ENCODE assay signal across 11 mouse cellular contexts in the genomic region with DNA sequence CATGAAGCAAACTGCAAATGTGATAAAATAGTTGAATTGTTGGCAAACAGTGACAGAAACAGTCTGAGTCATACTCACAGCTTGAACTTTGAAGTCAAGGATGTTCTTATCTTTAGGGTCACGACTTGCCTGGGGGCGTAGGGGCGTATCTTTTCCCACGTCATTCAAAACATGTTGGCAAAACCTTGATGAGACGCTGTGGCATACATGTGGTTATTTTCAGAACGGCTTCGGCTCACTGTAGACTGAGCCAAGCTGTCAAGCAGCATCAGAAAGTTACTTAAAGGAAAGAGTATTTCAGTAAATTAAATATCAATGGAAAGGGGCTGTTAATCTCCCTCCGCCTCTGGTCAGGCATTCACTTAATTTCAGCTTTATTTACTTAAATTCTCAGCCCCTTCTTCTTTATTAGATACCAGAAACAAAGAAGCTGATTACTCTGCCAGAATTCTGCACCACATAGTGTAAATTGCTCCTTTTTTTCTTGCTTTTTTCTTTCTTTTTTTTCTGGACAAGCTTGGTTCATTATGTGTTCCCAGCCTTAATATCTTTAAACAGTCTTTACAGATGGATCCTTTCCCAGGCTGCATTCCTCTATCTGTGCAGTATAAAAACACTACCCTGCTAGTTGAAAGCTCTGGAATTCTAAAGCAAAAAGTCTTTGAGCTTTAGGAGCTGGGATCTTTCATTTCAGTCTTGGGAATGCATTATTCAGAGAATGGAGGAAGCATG.
A peak's percentile ranks its signal among the peaks of the same experiment; 100 is the strongest.
DNase-seq lines count a peak whose midpoint lies in the region; ATAC-seq and TF ChIP-seq lines count a peak whose summit lies in the region.
"Had no signal": no experiment of that assay in that cellular context is flagged by ENCODE, and none has a peak within 500 bp of the region (broad histone marks: within the 10 kb centered on the region; RNA-seq: fewer than 3 reads in every experiment).

No protein-coding gene starts in this region.

- H3K27me3 ChIP-seq in heart, embryonic 10.5 days (ENCODE audit: insufficient read depth, poor library complexity, severe bottlenecking), result no peaks in the 10 kb centered on the region
- H3K27me3 ChIP-seq in lung, embryonic 14.5 days (ENCODE audit: insufficient read depth, low read length), result no peaks in the 10 kb centered on the region
- no peaks in the 10 kb centered on the region for H3K27me3 ChIP-seq in forebrain, embryonic 14.5 days (replicated peaks; ENCODE audit: control insufficient read depth, insufficient read depth, low read length)
- H3K27me3 ChIP-seq: hindbrain, embryonic 15.5 days had no signal

- no peaks in the 10 kb centered on the region for H3K9me3 ChIP-seq in heart, embryonic 10.5 days
- H3K9me3 ChIP-seq in lung, embryonic 14.5 days (ENCODE audit: low read depth, low read length), result no peaks in the 10 kb centered on the region
- no peaks in the 10 kb centered on the region for H3K9me3 ChIP-seq in forebrain, embryonic 14.5 days (replicated peaks; ENCODE audit: control insufficient read depth, low read length)
- H3K9me3 ChIP-seq: hindbrain, embryonic 15.5 days had no signal

- H3K9ac ChIP-seq in lung, embryonic 14.5 days, result no peak overlapping the region
- H3K9ac ChIP-seq in forebrain, embryonic 14.5 days (ENCODE audit: low read length), result no peak overlapping the region
- H3K9ac ChIP-seq: hindbrain, embryonic 15.5 days had no signal

- H3K4me2 ChIP-seq in lung, embryonic 14.5 days, result no peak overlapping the region
- no peak overlapping the region for H3K4me2 ChIP-seq in forebrain, embryonic 14.5 days (ENCODE audit: low read length)
- H3K4me2 ChIP-seq: hindbrain, embryonic 15.5 days had no signal

- no peak overlapping the region for H3K27ac ChIP-seq in heart, embryonic 10.5 days
- H3K27ac ChIP-seq in lung, embryonic 14.5 days (ENCODE audit: low read depth), result peak overlapping the region; percentile 33; the same call in 1 of the 2 replicates
- H3K27ac ChIP-seq in forebrain, embryonic 14.5 days (ENCODE audit: low read depth, low read length), result no peak overlapping the region
- H3K27ac ChIP-seq: hindbrain, embryonic 15.5 days had no signal

- H3K4me1 ChIP-seq in heart, embryonic 10.5 days, result no peaks in the 10 kb centered on the region
- H3K4me1 ChIP-seq in lung, embryonic 14.5 days (ENCODE audit: insufficient read depth), result no peaks in the 10 kb centered on the region
- H3K4me1 ChIP-seq in forebrain, embryonic 14.5 days (ENCODE audit: control insufficient read depth, insufficient read depth, low read length), result peaks cover 4% of the 10 kb centered on the region
- H3K4me1 ChIP-seq: hindbrain, embryonic 15.5 days had no signal

- no peak for TF ChIP-seq CTCF in lung, embryonic 14.5 days (IDR thresholded peaks at IDR 0.05; ENCODE audit: low read depth)

- no peaks in the 10 kb centered on the region for H3K36me3 ChIP-seq in heart, embryonic 10.5 days
- H3K36me3 ChIP-seq in lung, embryonic 14.5 days (ENCODE audit: insufficient read depth), result no peaks in the 10 kb centered on the region
- no peaks in the 10 kb centered on the region for H3K36me3 ChIP-seq in forebrain, embryonic 14.5 days (ENCODE audit: control insufficient read depth, insufficient read depth, low read length)
- H3K36me3 ChIP-seq: hindbrain, embryonic 15.5 days had no signal

- peak; percentile 76 for DNase-seq in heart, embryonic 10.5 days (ENCODE audit: low spot score)
- DNase-seq in heart, adult 11 months, result no peak
- DNase-seq in lung, embryonic 14.5 days, result peak; percentile 51
- DNase-seq in lung, postnatal 4 days, result no peak
- DNase-seq in adrenal gland, postnatal 10 days, result peak; percentile 22
- peak; percentile 74 for DNase-seq in forebrain, embryonic 14.5 days (ENCODE audit: low spot score)
- DNase-seq in gastrocnemius, postnatal 10 days, result no peak
- no peak for DNase-seq in left cerebral cortex, adult 8-10 months (ENCODE audit: low spot score in 2 of 2)
- DNase-seq: thymus, adult 18-20 months had no signal

- ATAC-seq in lung, embryonic 14.5 days (ENCODE audit: insufficient read depth), result peak; percentile 68
- peak; percentile 85 for ATAC-seq in forebrain, embryonic 14.5 days
- ATAC-seq: CD4-positive, CD25-positive, alpha-beta regulatory T cell, adult 4 months had no signal

- no peak overlapping the region for H3K4me3 ChIP-seq in heart, embryonic 10.5 days
- H3K4me3 ChIP-seq in lung, embryonic 14.5 days (ENCODE audit: low read depth, low read length), result no peak overlapping the region
- no peak overlapping the region for H3K4me3 ChIP-seq in forebrain, embryonic 14.5 days (ENCODE audit: low read depth, low read length)
- H3K4me3 ChIP-seq: hindbrain, embryonic 15.5 days had no signal

- WGBS in heart, embryonic 10.5 days, result 25% methylated on average over 8 of the region's 8 CpGs
- 23% methylated on average over 8 of the region's 8 CpGs for WGBS in lung, embryonic 14.5 days
- 14% methylated on average over 8 of the region's 8 CpGs for WGBS in forebrain, embryonic 14.5 days

Comparison
In these comparisons a context has a peak if more than half of its experiments do, and no peak if none do; other contexts are left out.
1. DNase-seq: peak in heart, embryonic 10.5 days (single experiment), lung, embryonic 14.5 days (single experiment), adrenal gland, postnatal 10 days (single experiment) and forebrain, embryonic 14.5 days (single experiment); none in heart, adult 11 months (single experiment), lung, postnatal 4 days (0 of 2), gastrocnemius, postnatal 10 days (single experiment) and left cerebral cortex, adult 8-10 months (0 of 2).